In the genomic region with DNA sequence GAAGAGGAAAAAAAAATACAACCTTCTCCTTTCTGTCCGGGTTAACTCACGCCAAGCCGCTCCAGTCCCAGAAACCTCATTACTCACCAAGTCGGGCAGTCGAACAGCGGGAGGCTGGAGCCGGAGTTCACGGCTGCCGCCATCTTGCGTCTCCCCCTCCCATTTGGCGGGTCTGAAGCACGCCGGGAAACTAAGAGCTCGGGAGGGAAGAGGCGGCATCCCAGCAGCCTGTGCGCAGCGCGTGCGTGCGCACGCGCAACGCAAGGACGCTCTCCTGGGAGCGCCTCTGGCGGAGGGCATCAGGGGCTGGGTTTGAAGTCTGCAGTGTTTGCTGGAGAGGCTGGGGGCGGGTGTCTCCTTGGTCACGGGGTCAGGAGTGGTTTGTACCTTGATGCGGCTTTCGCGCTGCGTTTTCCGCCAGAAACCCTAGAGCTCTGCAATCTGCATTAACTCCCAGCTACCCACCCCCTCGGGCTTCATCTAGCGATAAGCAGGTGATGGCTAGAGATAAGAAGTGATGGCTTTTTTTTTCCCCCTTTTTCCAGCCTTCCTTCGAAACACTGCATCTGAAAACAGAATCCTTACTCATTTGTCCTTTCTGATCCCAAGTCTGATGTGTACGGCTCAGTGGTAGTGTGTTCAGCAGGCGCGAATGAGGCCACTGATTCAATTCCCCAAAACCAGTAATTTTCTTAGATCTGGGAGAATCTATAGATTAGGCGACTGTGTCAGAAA, we compare ENCODE assay signal across 8 mouse cellular contexts. TPM values are rescaled to one million over a fixed set of nuclear protein-coding genes. Genes with fewer than 3 reads are reported as not detected.
DNase-seq lines count a peak whose midpoint lies in the region; ATAC-seq and TF ChIP-seq lines count a peak whose summit lies in the region.

A gene (minus strand): TSS at position 200 of the 735 bp plus-strand sequence.

- H3K36me3 ChIP-seq in kidney, embryonic 14.5 days (ENCODE audit: control insufficient read depth, insufficient read depth, low read length): peaks cover 24% of the 10 kb centered on the region
- peaks cover 25% of the 10 kb centered on the region for H3K36me3 ChIP-seq in limb, embryonic 15.5 days

- TF ChIP-seq CTCF in bone marrow macrophage, adult 2 months (IDR thresholded peaks at IDR 0.05; ENCODE audit: low read depth, low read length): no peak
- TF ChIP-seq CTCF in embryonic fibroblast, embryonic 13.5 days (IDR thresholded peaks at IDR 0.05; ENCODE audit: borderline replicate concordance, insufficient read depth, low read length): no peak

- H3K27me3 ChIP-seq in kidney, embryonic 14.5 days (ENCODE audit: control insufficient read depth, insufficient read depth, low read length): no peaks in the 10 kb centered on the region
- H3K27me3 ChIP-seq in limb, embryonic 15.5 days: no peaks in the 10 kb centered on the region

- peak; percentile 89; the same call in 1 of the 2 replicates for TF ChIP-seq POLR2A in bone marrow macrophage, adult 2 months (IDR thresholded peaks at IDR 0.05; ENCODE audit: borderline replicate concordance, low read depth, low read length)
- TF ChIP-seq POLR2A in embryonic fibroblast, embryonic 13.5 days (IDR thresholded peaks at IDR 0.05; ENCODE audit: low read depth, low read length): peak; percentile 97

- H3K9me3 ChIP-seq in kidney, embryonic 14.5 days (ENCODE audit: control insufficient read depth, low read length): no peaks in the 10 kb centered on the region
- H3K9me3 ChIP-seq in limb, embryonic 15.5 days: no peaks in the 10 kb centered on the region

- peak within 1 kb of the TSS; percentile 71 for H3K4me2 ChIP-seq in kidney, embryonic 14.5 days (replicated peaks; ENCODE audit: low read depth, low read length)
- peak within 1 kb of the TSS; percentile 66 for H3K4me2 ChIP-seq in limb, embryonic 15.5 days

- peak; percentile 97 for DNase-seq in A20 (ENCODE audit: low read depth, low spot score)
- peak; percentile 89 to 92 for DNase-seq in heart, adult 9 months (ENCODE audit: low spot score in 2 of 2)
- DNase-seq in monocyte, adult 2 months (ENCODE audit: low read depth in 1 of 2, low spot score in 2 of 2): peak; percentile 59 to 67
- peak; percentile 90 to 91 for DNase-seq in spleen, postnatal 36 days (ENCODE audit: low spot score in 2 of 2)

- H3K9ac ChIP-seq in kidney, embryonic 14.5 days (ENCODE audit: low read depth, low read length): peak within 1 kb of the TSS; percentile 90
- peak within 1 kb of the TSS; percentile 84 for H3K9ac ChIP-seq in limb, embryonic 15.5 days

- peak; percentile 100 for ATAC-seq in kidney, embryonic 14.5 days (ENCODE audit: low FRiP score, low TSS enrichment)
- peak; percentile 96 for ATAC-seq in limb, embryonic 15.5 days (ENCODE audit: insufficient number of reproducible peaks, low FRiP score, low TSS enrichment, low read depth)

- H3K4me3 ChIP-seq in bone marrow macrophage, adult 2 months (ENCODE audit: insufficient read depth, low read length): peak within 1 kb of the TSS; percentile 99
- H3K4me3 ChIP-seq in embryonic fibroblast, embryonic 13.5 days (ENCODE audit: insufficient read depth, low read length): peak within 1 kb of the TSS; percentile 100
- peak within 1 kb of the TSS; percentile 84 for H3K4me3 ChIP-seq in kidney, embryonic 14.5 days (ENCODE audit: low read length)
- H3K4me3 ChIP-seq in limb, embryonic 15.5 days: peak within 1 kb of the TSS; percentile 79

- peak within 1 kb of the TSS; percentile 60 for H3K27ac ChIP-seq in bone marrow macrophage, adult 2 months (ENCODE audit: insufficient read depth, low read depth, low read length)
- peak within 1 kb of the TSS; percentile 70 for H3K27ac ChIP-seq in embryonic fibroblast, embryonic 13.5 days (ENCODE audit: insufficient read depth, low read length)
- peak within 1 kb of the TSS; percentile 75 for H3K27ac ChIP-seq in kidney, embryonic 14.5 days (ENCODE audit: low read depth, low read length)
- H3K27ac ChIP-seq in limb, embryonic 15.5 days: peak within 1 kb of the TSS; percentile 78

- WGBS in kidney, embryonic 14.5 days: under 1% methylated on average over 40 of the region's 40 CpGs
- WGBS in limb, embryonic 15.5 days: under 1% methylated on average over 40 of the region's 40 CpGs

- peaks cover 14% of the 10 kb centered on the region for H3K4me1 ChIP-seq in bone marrow macrophage, adult 2 months (ENCODE audit: control insufficient read depth, insufficient read depth, low read length)
- peaks cover 8% of the 10 kb centered on the region; the same call in 1 of the 2 replicates for H3K4me1 ChIP-seq in embryonic fibroblast, embryonic 13.5 days (ENCODE audit: control insufficient read depth, insufficient read depth, low read length)
- H3K4me1 ChIP-seq in kidney, embryonic 14.5 days (ENCODE audit: control insufficient read depth, insufficient read depth, low read length): peaks cover 6% of the 10 kb centered on the region; the same call in 1 of the 2 replicates
- peaks cover 7% of the 10 kb centered on the region for H3K4me1 ChIP-seq in limb, embryonic 15.5 days

RNA-seq across cellular contexts. Expression of the gene that starts here (rescaled TPM):
- 24.3 and 28.5 TPM in 2 replicates for polyA plus RNA-seq in bone marrow macrophage, adult 2 months (2012; ENCODE audit: insufficient read depth, insufficient read length, missing spikeins)
- polyA plus RNA-seq in embryonic fibroblast, embryonic 13.5 days (2011; ENCODE audit: insufficient read length, low read depth, missing spikeins): 51.1 and 59.9 TPM in 2 replicates
- polyA plus RNA-seq in kidney, embryonic 14.5 days (2014; fragmentation: Nextera tagmentation; extraction: Ambion mirVana): 65.3 and 77.2 TPM in 2 replicates
- 40.2 and 51.9 TPM in 2 replicates for polyA plus RNA-seq in limb, embryonic 15.5 days (2015; fragmentation: Nextera tagmentation; extraction: Ambion mirVana)

Comparison
In these comparisons a context has a peak if more than half of its experiments do, and no peak if none do; other contexts are left out.
1. Peak in every context shown above with its lines: DNase-seq, ATAC-seq, H3K4me3 ChIP-seq and H3K27ac ChIP-seq.